8 mouse cellular contexts compared by ENCODE assay signal in the genomic region with DNA sequence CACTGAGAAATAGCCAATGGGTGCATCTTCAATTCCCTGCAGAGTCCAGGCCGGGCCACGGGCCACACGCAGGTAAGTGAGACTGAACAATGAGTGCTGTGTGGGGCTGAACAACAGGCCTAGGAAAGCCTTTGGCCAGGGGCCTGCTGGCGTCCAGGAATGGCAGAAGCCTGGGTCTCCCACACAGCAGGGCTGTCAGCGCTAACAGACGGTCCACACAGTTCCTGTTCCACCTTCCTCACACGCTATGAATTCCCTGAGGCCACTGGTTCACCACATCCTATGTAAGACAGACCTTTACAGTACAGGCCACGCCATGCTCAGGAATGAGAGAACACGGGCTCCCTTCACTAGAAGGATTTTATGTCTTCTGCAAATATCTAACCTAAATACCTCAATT.
A peak's percentile ranks its signal among the peaks of the same experiment; 100 is the strongest.
DNase-seq lines count a peak whose midpoint lies in the region; ATAC-seq lines count a peak whose summit lies in the region.

No protein-coding gene starts in this region.

- H3K4me1 ChIP-seq in heart, embryonic 11.5 days (ENCODE audit: control insufficient read depth, insufficient read depth, low read length), result peaks cover 49% of the 10 kb centered on the region
- H3K4me1 ChIP-seq in intestine, embryonic 14.5 days (replicated peaks; ENCODE audit: control insufficient read depth, insufficient read depth, low read length), result peaks cover 15% of the 10 kb centered on the region

- no peak overlapping the region for H3K9ac ChIP-seq in heart, embryonic 11.5 days (ENCODE audit: low read depth, low read length)
- no peak overlapping the region for H3K9ac ChIP-seq in intestine, embryonic 14.5 days (ENCODE audit: low read length)

- H3K4me2 ChIP-seq in heart, embryonic 11.5 days, result no peak overlapping the region
- H3K4me2 ChIP-seq in intestine, embryonic 14.5 days (ENCODE audit: low read length), result no peak overlapping the region

- intact Hi-C loops in heart, postnatal 36 days (cut with DNase I), result no loop called here

- no peaks in the 10 kb centered on the region for H3K27me3 ChIP-seq in heart, embryonic 11.5 days (ENCODE audit: control insufficient read depth, insufficient read depth, low read length)
- no peaks in the 10 kb centered on the region for H3K27me3 ChIP-seq in intestine, embryonic 14.5 days (replicated peaks; ENCODE audit: control insufficient read depth, insufficient read depth, low read length)

- no peak overlapping the region for H3K4me3 ChIP-seq in heart, embryonic 11.5 days (ENCODE audit: low read depth, low read length)
- no peak overlapping the region for H3K4me3 ChIP-seq in intestine, embryonic 14.5 days (ENCODE audit: low read depth, low read length)

- H3K9me3 ChIP-seq in heart, embryonic 11.5 days (replicated peaks; ENCODE audit: control insufficient read depth, low read length), result no peaks in the 10 kb centered on the region
- no peaks in the 10 kb centered on the region for H3K9me3 ChIP-seq in intestine, embryonic 14.5 days (ENCODE audit: control insufficient read depth, low read length)

- H3K27ac ChIP-seq in heart, embryonic 11.5 days (ENCODE audit: low read depth, low read length), result peak overlapping the region; percentile 25; the same call in 1 of the 2 replicates
- peak overlapping the region; percentile 72 for H3K27ac ChIP-seq in intestine, embryonic 14.5 days (ENCODE audit: low read depth)

- WGBS in heart, embryonic 11.5 days (ENCODE audit: insufficient replicate concordance), result 61% methylated on average over 9 of the region's 9 CpGs
- WGBS in intestine, embryonic 14.5 days, result 68% methylated on average over 9 of the region's 9 CpGs

- DNase-seq in heart, postnatal 36 days, result no peak
- DNase-seq in urinary bladder, postnatal 14 days (ENCODE audit: low spot score), result peak; percentile 24
- DNase-seq in urinary bladder, postnatal 36 days (ENCODE audit: low spot score in 2 of 2), result no peak
- no peak for DNase-seq in intestine, embryonic 14.5 days (ENCODE audit: low spot score)
- peak; percentile 31 for DNase-seq in testis, postnatal 14 days (ENCODE audit: low spot score)
- no peak for DNase-seq in spleen, adult 12 weeks (ENCODE audit: low spot score)
- no peak for DNase-seq in urinary bladder, adult 2 months (ENCODE audit: low spot score)

- no peak for ATAC-seq in heart, embryonic 11.5 days (replicated peaks; ENCODE audit: insufficient number of reproducible peaks, low FRiP score, low TSS enrichment)
- ATAC-seq in intestine, embryonic 14.5 days (replicated peaks; ENCODE audit: low FRiP score, low TSS enrichment, low read depth), result no peak

- H3K36me3 ChIP-seq in heart, embryonic 11.5 days (ENCODE audit: control insufficient read depth, insufficient read depth, low read length), result no peaks in the 10 kb centered on the region
- H3K36me3 ChIP-seq in intestine, embryonic 14.5 days (ENCODE audit: control insufficient read depth, insufficient read depth, low read length), result no peaks in the 10 kb centered on the region

Comparison
In these comparisons a context has a peak if more than half of its experiments do, and no peak if none do; other contexts are left out.
1. DNase-seq: peak in urinary bladder, postnatal 14 days (single experiment) and testis, postnatal 14 days (single experiment); none in heart, postnatal 36 days (0 of 2), urinary bladder, postnatal 36 days (0 of 2), intestine, embryonic 14.5 days (single experiment), spleen, adult 12 weeks (single experiment) and urinary bladder, adult 2 months (single experiment).